Mouse (Mus musculus) layer of hippocampus, adult 9-11 months (tissue): ENCODE measurements around the gene Vmn1r3.
"Not testable (repeated sequence)": the region's sequence is repeated elsewhere in the genome, so short reads cannot be mapped to it uniquely, and the experiment has no call there.

Experiments
- DNase-seq: peaks from one replicate; pipeline ENCODE4 v3.0.0; 2022

Vmn1r3 gene

GRCm38 (mm10) chr4:3185258-3185657, at the start of gene Vmn1r3:
Gene Vmn1r3, minus strand, starts transcription at chr4:3185358.
- DNase-seq: not testable (repeated sequence)

GRCm38 (mm10) chr4:3232053-3232452, 46.9 kb upstream of the Vmn1r3 start:
- no peak for DNase-seq

GRCm38 (mm10) chr4:3230908-3231684, 45.9 kb upstream of the Vmn1r3 start:
- no peak for DNase-seq

GRCm38 (mm10) chr4:3229532-3229931, 44.4 kb upstream of the Vmn1r3 start:
- DNase-seq: no peak

- DNase-seq: no peak
Observed at GRCm38 (mm10) chr4:3228476-3228875, 43.3 kb upstream of the Vmn1r3 start.

- no peak for DNase-seq
Observed at GRCm38 (mm10) chr4:3227751-3228150, 42.6 kb upstream of the Vmn1r3 start.

- no peak for DNase-seq
Observed at GRCm38 (mm10) chr4:3226488-3226887, 41.3 kb upstream of the Vmn1r3 start.

GRCm38 (mm10) chr4:3225416-3225815, 40.3 kb upstream of the Vmn1r3 start:
- not testable (repeated sequence) for DNase-seq

- not testable (repeated sequence) for DNase-seq
Observed at GRCm38 (mm10) chr4:3224848-3225247, 39.7 kb upstream of the Vmn1r3 start.

GRCm38 (mm10) chr4:3223483-3224209, 38.5 kb upstream of the Vmn1r3 start:
- not testable (repeated sequence) for DNase-seq

GRCm38 (mm10) chr4:3216382-3216781, 31.2 kb upstream of the Vmn1r3 start:
- not testable (repeated sequence) for DNase-seq

GRCm38 (mm10) chr4:3213349-3213748, 28.2 kb upstream of the Vmn1r3 start:
- DNase-seq: not testable (repeated sequence)

- not testable (repeated sequence) for DNase-seq
Observed at GRCm38 (mm10) chr4:3209643-3210217, 24.6 kb upstream of the Vmn1r3 start.

GRCm38 (mm10) chr4:3176746-3177490, 8.2 kb downstream of the Vmn1r3 start:
- DNase-seq: not testable (repeated sequence)

GRCm38 (mm10) chr4:3176195-3176594, 9.0 kb downstream of the Vmn1r3 start:
- DNase-seq: not testable (repeated sequence)

GRCm38 (mm10) chr4:3175756-3176155, 9.4 kb downstream of the Vmn1r3 start:
- DNase-seq: not testable (repeated sequence)

GRCm38 (mm10) chr4:3174586-3174985, 10.6 kb downstream of the Vmn1r3 start:
- DNase-seq: not testable (repeated sequence)

- not testable (repeated sequence) for DNase-seq
Observed at GRCm38 (mm10) chr4:3167020-3167419, 18.1 kb downstream of the Vmn1r3 start, which contains the start of gene Vmn1r2. Gene Vmn1r2, plus strand, starts transcription at chr4:3167320.

- no peak for DNase-seq
Observed at GRCm38 (mm10) chr4:3165046-3165445, 20.1 kb downstream of the Vmn1r3 start.

- not testable (repeated sequence) for DNase-seq
Observed at GRCm38 (mm10) chr4:3164429-3164828, 20.7 kb downstream of the Vmn1r3 start.

- not testable (repeated sequence) for DNase-seq
Observed at GRCm38 (mm10) chr4:3153320-3153719, 31.8 kb downstream of the Vmn1r3 start.

- DNase-seq: not testable (repeated sequence)
Observed at GRCm38 (mm10) chr4:3147926-3148325, 37.2 kb downstream of the Vmn1r3 start.
